Mouse (Mus musculus): ENCODE measurements around the gene Rmdn3. TPM values are rescaled to one million over a fixed set of nuclear protein-coding genes. Genes with fewer than 3 reads are reported as not detected.

Rmdn3 gene
- polyA plus RNA-seq, 1 experiment from 2014 or later: 40.2 TPM

Other genes starting within 250 kb of the Rmdn3 start
- gene Chst14, start 230.5 kb downstream of the Rmdn3 start, polyA plus RNA-seq (2015; fragmentation: Nextera tagmentation; extraction: Ambion mirVana): 49.0 and 50.4 TPM in 2 replicates
- 25.7 and 26.5 TPM in 2 replicates for gene Ccdc32, start 127.6 kb downstream of the Rmdn3 start, polyA plus RNA-seq (2015; fragmentation: Nextera tagmentation; extraction: Ambion mirVana)
- 4.0 and 4.6 TPM in 2 replicates for gene Rpusd2, start 122.2 kb downstream of the Rmdn3 start, polyA plus RNA-seq (2015; fragmentation: Nextera tagmentation; extraction: Ambion mirVana)
- gene Knl1, start 109.9 kb downstream of the Rmdn3 start, polyA plus RNA-seq (2015; fragmentation: Nextera tagmentation; extraction: Ambion mirVana): 39.7 and 40.5 TPM in 2 replicates
- gene Rad51, start 44.2 kb downstream of the Rmdn3 start, polyA plus RNA-seq (2015; fragmentation: Nextera tagmentation; extraction: Ambion mirVana): 36.3 and 37.2 TPM in 2 replicates
- gene Gchfr, start 10.7 kb upstream of the Rmdn3 start, polyA plus RNA-seq (2015; fragmentation: Nextera tagmentation; extraction: Ambion mirVana): 10.6 and 15.0 TPM in 2 replicates
- gene Gm14137, start 17.5 kb upstream of the Rmdn3 start, polyA plus RNA-seq (2015; fragmentation: Nextera tagmentation; extraction: Ambion mirVana): 5.0 and 5.4 TPM in 2 replicates
- gene Zfyve19, start 51.6 kb upstream of the Rmdn3 start, polyA plus RNA-seq (2015; fragmentation: Nextera tagmentation; extraction: Ambion mirVana): 54.1 and 61.4 TPM in 2 replicates
- 19.0 and 21.7 TPM in 2 replicates for gene Dnajc17, start 51.8 kb upstream of the Rmdn3 start, polyA plus RNA-seq (2015; fragmentation: Nextera tagmentation; extraction: Ambion mirVana)
- gene Ppp1r14d, start 72.9 kb upstream of the Rmdn3 start, polyA plus RNA-seq (2015; fragmentation: Nextera tagmentation; extraction: Ambion mirVana): 0.36 and 0.37 TPM in 2 replicates
- gene Spint1, start 80.3 kb upstream of the Rmdn3 start, polyA plus RNA-seq (2015; fragmentation: Nextera tagmentation; extraction: Ambion mirVana): 29.8 and 33.0 TPM in 2 replicates
- 37.1 and 37.9 TPM in 2 replicates for gene Rhov, start 114.2 kb upstream of the Rmdn3 start, polyA plus RNA-seq (2015; fragmentation: Nextera tagmentation; extraction: Ambion mirVana)
- 18.8 and 19.6 TPM in 2 replicates for gene Vps18, start 131.7 kb upstream of the Rmdn3 start, polyA plus RNA-seq (2015; fragmentation: Nextera tagmentation; extraction: Ambion mirVana)
- gene Dll4, start 168.8 kb upstream of the Rmdn3 start, polyA plus RNA-seq (2015; fragmentation: Nextera tagmentation; extraction: Ambion mirVana): 5.7 and 5.8 TPM in 2 replicates
- 2.1 and 2.4 TPM in 2 replicates for gene Chac1, start 194.2 kb upstream of the Rmdn3 start, polyA plus RNA-seq (2015; fragmentation: Nextera tagmentation; extraction: Ambion mirVana)

Data from embryonic facial prominence, embryonic 15.5 days (tissue).